Mouse (Mus musculus): ENCODE results near the gene Pfkfb3.
A peak's percentile ranks its signal among the peaks of the same experiment; 100 is the strongest.
"Not testable (repeated sequence)": the region's sequence is repeated elsewhere in the genome, so short reads cannot be mapped to it uniquely, and the experiment has no call there.

The Pfkfb3 gene

GRCm38 (mm10) chr2:11547609-11548008, 6.3 kb downstream of the Pfkfb3 start:
- peak; percentile 46 for DNase-seq

- DNase-seq, result no peak
These were observed 7.8 kb downstream of the Pfkfb3 start for GRCm38 (mm10) chr2:11546091-11546490.

GRCm38 (mm10) chr2:11545380-11545779, 8.5 kb downstream of the Pfkfb3 start:
- DNase-seq, result no peak

GRCm38 (mm10) chr2:11544342-11544741, 9.5 kb downstream of the Pfkfb3 start:
- DNase-seq, result no peak

- no peak for DNase-seq
These were observed 10.7 kb downstream of the Pfkfb3 start for GRCm38 (mm10) chr2:11543158-11543557.

- DNase-seq, result peak; percentile 73
These were observed 11.2 kb downstream of the Pfkfb3 start for GRCm38 (mm10) chr2:11542640-11543039.

- DNase-seq, result no peak
These were observed 11.8 kb downstream of the Pfkfb3 start for GRCm38 (mm10) chr2:11542121-11542520.

GRCm38 (mm10) chr2:11541528-11541927, 12.3 kb downstream of the Pfkfb3 start:
- DNase-seq, result not testable (repeated sequence)

GRCm38 (mm10) chr2:11535966-11536365, 17.9 kb downstream of the Pfkfb3 start:
- no peak for DNase-seq

GRCm38 (mm10) chr2:11535412-11535928, 18.4 kb downstream of the Pfkfb3 start:
- peak; percentile 96 for DNase-seq

- DNase-seq, result peak; percentile 17
These were observed 19.1 kb downstream of the Pfkfb3 start for GRCm38 (mm10) chr2:11534826-11535225.

GRCm38 (mm10) chr2:11530101-11530500, 23.8 kb downstream of the Pfkfb3 start:
- no peak for DNase-seq

GRCm38 (mm10) chr2:11526063-11526462, 27.8 kb downstream of the Pfkfb3 start:
- no peak for DNase-seq

GRCm38 (mm10) chr2:11524736-11525135, 29.1 kb downstream of the Pfkfb3 start:
- DNase-seq, result no peak

- DNase-seq, result no peak
These were observed 32.1 kb downstream of the Pfkfb3 start for GRCm38 (mm10) chr2:11521758-11522157.

GRCm38 (mm10) chr2:11520786-11521185, 33.1 kb downstream of the Pfkfb3 start:
- no peak for DNase-seq

- DNase-seq, result no peak
These were observed 38.0 kb downstream of the Pfkfb3 start for GRCm38 (mm10) chr2:11515828-11516227.

- DNase-seq, result no peak
These were observed 40.6 kb downstream of the Pfkfb3 start for GRCm38 (mm10) chr2:11513057-11513967.

- DNase-seq, result no peak
These were observed 41.8 kb downstream of the Pfkfb3 start for GRCm38 (mm10) chr2:11512127-11512526.

- no peak for DNase-seq
These were observed 50.1 kb downstream of the Pfkfb3 start for GRCm38 (mm10) chr2:11503736-11504135.

GRCm38 (mm10) chr2:11502901-11503431, 50.9 kb downstream of the Pfkfb3 start:
- peak; percentile 86 for DNase-seq

- DNase-seq, result no peak
These were observed 51.6 kb downstream of the Pfkfb3 start for GRCm38 (mm10) chr2:11502255-11502765.

- DNase-seq, result peak; percentile 95
These were observed 52.3 kb downstream of the Pfkfb3 start for GRCm38 (mm10) chr2:11501301-11502254.
